Mouse (Mus musculus) mesoderm, embryonic 11.5 days (tissue): Measurements from ENCODE around the gene Yrdc.

ENCODE experiments used
- DNase-seq: peaks from one replicate; pipeline ENCODE4 v3.0.0-alpha.2; 2012; ENCODE audit warnings: low read depth, low spot score

Gene Yrdc

GRCm38 (mm10) chr4:124850261-124850913 lies at the start of gene Yrdc:
Gene Yrdc (plus strand): TSS chr4:124850679.
- DNase-seq, result peak; percentile 95

GRCm38 (mm10) chr4:124801552-124802308 lies 48.7 kb upstream of the Yrdc start, which contains the start of gene Mtf1:
Gene Mtf1 (plus strand): TSS chr4:124802104.
- DNase-seq, result peak; percentile 93

- peak; percentile 97 for DNase-seq
Observed at GRCm38 (mm10) chr4:124802309-124803260, 47.9 kb upstream of the Yrdc start.

GRCm38 (mm10) chr4:124803406-124803805 lies 47.1 kb upstream of the Yrdc start:
- no peak for DNase-seq

DNA sequence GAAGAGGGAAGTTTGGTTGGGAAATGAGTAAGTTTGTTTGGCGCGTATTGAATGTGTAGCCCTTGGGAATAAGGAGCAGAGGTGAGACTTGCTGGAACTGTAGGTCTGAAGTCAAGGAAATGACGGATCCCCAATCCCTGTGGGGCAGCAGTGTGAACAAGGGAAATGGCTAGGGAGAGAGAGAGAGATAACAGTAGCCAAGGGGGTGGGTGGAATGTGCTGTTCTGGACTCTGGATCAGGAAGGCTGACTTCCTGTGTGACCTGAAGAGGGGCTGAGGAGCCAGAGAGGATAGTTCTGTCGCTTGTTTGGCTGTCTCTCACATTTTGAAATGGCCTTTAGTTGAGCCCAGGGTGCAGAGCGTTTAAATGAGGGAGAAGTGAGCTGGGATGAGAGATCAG lies 42.0 kb upstream of the Yrdc start:
- no peak for DNase-seq

- DNase-seq, result no peak
Observed at GRCm38 (mm10) chr4:124809136-124809883, 41.2 kb upstream of the Yrdc start.

- no peak for DNase-seq
Observed at GRCm38 (mm10) chr4:124810056-124810455, 40.4 kb upstream of the Yrdc start.

GRCm38 (mm10) chr4:124811347-124811975 lies 39.0 kb upstream of the Yrdc start:
- DNase-seq, result no peak

GRCm38 (mm10) chr4:124815901-124816300 lies 34.6 kb upstream of the Yrdc start:
- no peak for DNase-seq

DNA sequence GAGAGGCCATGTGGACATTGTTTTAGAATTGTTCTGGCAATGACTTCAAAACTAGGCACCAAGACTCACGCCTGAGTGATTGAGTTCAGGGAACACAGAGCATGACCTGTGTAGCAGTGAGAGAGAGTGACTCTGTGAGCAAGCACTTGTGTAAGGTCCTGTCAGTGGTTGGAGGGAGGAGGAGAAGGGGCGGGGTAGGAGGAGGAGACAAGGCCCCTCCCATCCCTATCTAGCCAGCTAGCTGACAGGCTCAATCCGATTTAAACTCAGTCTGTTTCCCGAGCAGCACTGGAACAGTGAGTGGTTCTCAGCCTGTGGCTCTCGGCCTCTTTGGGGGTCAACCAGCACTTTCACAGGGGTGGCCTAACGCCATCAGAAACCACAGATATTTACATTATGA lies 32.7 kb upstream of the Yrdc start:
- DNase-seq, result peak; percentile 30

- no peak for DNase-seq
Observed at GRCm38 (mm10) chr4:124818832-124819231, 31.6 kb upstream of the Yrdc start.

- DNase-seq, result no peak
Observed at GRCm38 (mm10) chr4:124824967-124825366, 25.5 kb upstream of the Yrdc start.

DNA sequence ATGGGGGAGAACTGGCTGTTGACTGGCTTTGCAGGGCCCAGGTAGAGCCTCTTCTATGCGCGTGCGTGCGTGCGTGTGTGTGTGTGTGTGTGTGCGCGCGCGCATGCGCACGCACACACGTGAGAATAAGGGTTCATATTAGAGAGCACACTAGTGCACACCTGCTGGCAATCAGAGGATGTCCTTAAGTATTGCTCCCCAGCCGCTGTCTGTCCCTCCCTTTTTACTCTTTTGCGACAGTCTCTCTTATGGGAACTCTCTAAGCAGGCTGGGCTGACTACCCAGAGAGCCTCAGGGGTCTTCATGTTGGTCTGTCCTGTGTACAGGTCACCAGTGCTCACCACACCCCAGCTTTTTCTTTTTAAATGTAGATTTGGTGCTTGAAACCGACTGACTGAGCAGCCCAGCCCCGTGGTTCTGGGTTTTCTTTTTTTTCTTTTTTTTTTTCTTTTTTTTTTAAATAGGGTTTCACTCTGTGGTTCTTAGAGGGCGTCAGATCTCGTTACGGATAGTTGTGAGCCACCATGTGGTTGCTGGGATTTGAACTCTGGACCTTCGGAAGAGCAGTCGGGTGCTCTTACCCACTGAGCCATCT lies 25.0 kb upstream of the Yrdc start:
- DNase-seq, result no peak

DNA sequence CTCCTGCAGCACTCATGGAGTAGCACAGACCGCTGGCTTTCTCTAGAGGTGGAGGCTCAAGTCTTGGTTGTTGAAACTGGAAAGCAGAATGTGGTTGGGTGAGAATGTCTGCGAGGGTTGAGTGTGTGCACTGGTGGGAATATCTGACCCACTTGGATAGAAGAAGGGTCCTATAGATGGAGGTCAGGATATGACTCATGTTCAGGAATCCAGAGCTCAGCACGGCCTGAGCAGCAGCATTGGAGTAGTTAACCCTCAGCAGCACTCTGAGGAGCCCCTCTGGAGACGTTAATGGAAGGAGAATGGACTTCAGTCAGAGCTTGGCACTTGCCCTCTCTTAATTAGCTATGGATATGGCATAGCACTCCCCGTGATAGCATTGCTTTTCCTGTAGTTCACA lies 20.8 kb upstream of the Yrdc start:
- DNase-seq, result no peak

DNA sequence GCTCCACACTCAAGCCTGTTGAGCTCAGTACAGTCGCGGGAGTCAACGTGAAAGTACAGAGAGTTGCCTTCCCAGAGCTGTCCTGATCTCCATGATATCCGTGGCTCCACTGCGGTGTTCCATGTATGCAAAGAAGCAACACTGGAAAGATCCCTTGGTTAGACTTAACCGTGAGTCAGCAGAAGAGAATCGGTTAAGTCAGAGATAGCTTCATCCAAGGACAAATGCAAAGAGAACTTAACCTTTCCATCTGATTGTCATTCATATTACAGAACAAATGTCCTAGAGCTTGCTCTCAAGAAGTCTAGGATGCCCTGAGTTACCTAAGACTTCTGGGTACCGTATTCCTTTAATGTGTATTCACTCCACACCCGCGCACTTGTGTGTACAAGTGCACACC lies 17.7 kb upstream of the Yrdc start:
- DNase-seq, result no peak

- DNase-seq, result no peak
Observed at GRCm38 (mm10) chr4:124838035-124838700, 12.3 kb upstream of the Yrdc start.

- DNase-seq, result no peak
Observed at GRCm38 (mm10) chr4:124840998-124841397, 9.5 kb upstream of the Yrdc start.

DNA sequence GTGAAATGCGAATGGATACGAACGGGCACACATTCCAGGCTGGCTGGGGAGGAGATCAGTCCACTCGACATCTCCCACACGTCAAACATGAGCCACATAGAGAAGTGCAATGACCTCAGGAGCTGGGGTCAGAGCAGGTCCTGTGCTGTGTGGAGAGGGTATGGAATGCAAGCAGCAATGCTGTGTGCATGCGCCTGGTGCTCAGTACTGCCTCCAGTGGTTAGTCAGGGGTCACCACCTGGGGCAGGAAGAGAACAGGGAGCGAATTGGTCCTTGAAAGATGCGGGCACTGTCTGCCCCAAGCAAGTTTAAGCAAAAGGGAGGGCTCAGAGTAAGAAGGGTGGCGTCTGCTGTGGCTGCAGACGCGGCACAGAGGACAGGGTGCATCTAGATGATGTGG lies 7.0 kb upstream of the Yrdc start:
- peak; percentile 60 for DNase-seq

- peak; percentile 82 for DNase-seq
Observed at GRCm38 (mm10) chr4:124847573-124847972, 2.9 kb upstream of the Yrdc start.
